In genomic region chr6:92231356-92231755, GRCm38 (mm10) we compare ENCODE assay signal across 21 mouse cellular contexts. TPM values are rescaled to one million over a fixed set of nuclear protein-coding genes. Genes with fewer than 3 reads are reported as not detected.
"Had no signal": no experiment of that assay in that cellular context is flagged by ENCODE, and none has a peak within 500 bp of the region (broad histone marks: within the 10 kb centered on the region; RNA-seq: fewer than 3 reads in every experiment).

No protein-coding gene starts in this region.

- H3K4me1 ChIP-seq: midbrain, embryonic 10.5 days; midbrain, embryonic 12.5 days; neural tube, embryonic 13.5 days; neural tube, embryonic 15.5 days had no signal

- H3K27me3 ChIP-seq: midbrain, embryonic 12.5 days; neural tube, embryonic 13.5 days; neural tube, embryonic 15.5 days had no signal

- H3K36me3 ChIP-seq: midbrain, embryonic 10.5 days; midbrain, embryonic 12.5 days; neural tube, embryonic 13.5 days; neural tube, embryonic 15.5 days had no signal

- H3K4me3 ChIP-seq: midbrain, embryonic 10.5 days; midbrain, embryonic 12.5 days; myocyte; neural tube, embryonic 13.5 days; neural tube, embryonic 15.5 days had no signal

- ATAC-seq: midbrain, embryonic 16.5 days had no signal

- H3K9me3 ChIP-seq: midbrain, embryonic 10.5 days; midbrain, embryonic 12.5 days; neural tube, embryonic 13.5 days; neural tube, embryonic 15.5 days had no signal

- H3K4me2 ChIP-seq: lung, embryonic 14.5 days; midbrain, embryonic 12.5 days; neural tube, embryonic 13.5 days; neural tube, embryonic 15.5 days had no signal

- H3K27ac ChIP-seq: midbrain, embryonic 10.5 days; midbrain, embryonic 12.5 days; neural tube, embryonic 13.5 days; neural tube, embryonic 15.5 days had no signal

- DNase-seq: lung, embryonic 14.5 days; lung, postnatal 10 days; lung, postnatal 4 days; midbrain, embryonic 14.5 days; retina, postnatal 1 day; right cerebral cortex, adult 18-20 months; right cerebral cortex, postnatal 25 days; right cerebral cortex, postnatal 4 days; spleen, adult 18-20 months; thymus, adult 18-20 months; thymus, postnatal 14 days; thymus, postnatal 36 days had no signal

- H3K9ac ChIP-seq: lung, embryonic 14.5 days; midbrain, embryonic 12.5 days; neural tube, embryonic 13.5 days; neural tube, embryonic 15.5 days had no signal

RNA-seq across cellular contexts. Expression of gene Trh, which starts 13.1 kb away (rescaled TPM):
- total RNA-seq: megakaryocyte, adult 5-6 weeks; megakaryocyte-erythroid progenitor cell, adult 5-6 weeks had no signal
- polyA plus RNA-seq: myocyte; small intestine, adult 2 months had no signal
